Mouse (Mus musculus) T-helper 1 cell (primary cell): ENCODE measurements around the gene Pole3.

Experiments used
- in situ Hi-C: fragments of 300-600 bp; cut with MboI, MseI; formaldehyde crosslinking; loops from one replicate; pipeline ENCODE4 v1.15.1; 2025; ENCODE audit warnings: high pct_unique_total_duplicates

Pole3 gene

GRCm38 (mm10) chr4:62519122-62519848 is 5.6 kb downstream of the Pole3 start:
- in situ Hi-C loops = no loop called here

- in situ Hi-C loops = no loop called here
Measured at GRCm38 (mm10) chr4:62518416-62519121, 6.3 kb downstream of the Pole3 start.

- in situ Hi-C loops = no loop called here
Measured at GRCm38 (mm10) chr4:62517538-62518415, 7.1 kb downstream of the Pole3 start.

- in situ Hi-C loops = no loop called here
Measured at GRCm38 (mm10) chr4:62517046-62517445, 7.8 kb downstream of the Pole3 start.

GRCm38 (mm10) chr4:62516579-62516978 is 8.3 kb downstream of the Pole3 start:
- in situ Hi-C loops = no loop called here

GRCm38 (mm10) chr4:62516079-62516478 is 8.8 kb downstream of the Pole3 start:
- in situ Hi-C loops = no loop called here

GRCm38 (mm10) chr4:62515490-62515889 is 9.4 kb downstream of the Pole3 start:
- in situ Hi-C loops = no loop called here

- in situ Hi-C loops = no loop called here
Measured at GRCm38 (mm10) chr4:62514995-62515394, 9.9 kb downstream of the Pole3 start.

- in situ Hi-C loops = no loop called here
Measured at GRCm38 (mm10) chr4:62513998-62514506, 10.8 kb downstream of the Pole3 start.

GRCm38 (mm10) chr4:62509946-62510345 is 14.9 kb downstream of the Pole3 start:
- in situ Hi-C loops = no loop called here

- in situ Hi-C loops = no loop called here
Measured at GRCm38 (mm10) chr4:62508839-62509238, 16.0 kb downstream of the Pole3 start.

- in situ Hi-C loops = no loop called here
Measured at GRCm38 (mm10) chr4:62506798-62507197, 18.1 kb downstream of the Pole3 start.

- in situ Hi-C loops = no loop called here
Measured at GRCm38 (mm10) chr4:62505991-62506390, 18.9 kb downstream of the Pole3 start.

GRCm38 (mm10) chr4:62503374-62503970 is 21.4 kb downstream of the Pole3 start, which contains the start of gene Hdhd3:
Gene Hdhd3, minus strand, starts transcription at chr4:62503467.
- in situ Hi-C loops = no loop called here

- in situ Hi-C loops = no loop called here
Measured at GRCm38 (mm10) chr4:62502969-62503368, 21.9 kb downstream of the Pole3 start.

- in situ Hi-C loops = no loop called here
Measured at GRCm38 (mm10) chr4:62501964-62502732, 22.7 kb downstream of the Pole3 start.

- in situ Hi-C loops = no loop called here
Measured at GRCm38 (mm10) chr4:62501534-62501933, 23.3 kb downstream of the Pole3 start.

GRCm38 (mm10) chr4:62500799-62501198 is 24.1 kb downstream of the Pole3 start:
- in situ Hi-C loops = no loop called here

- in situ Hi-C loops = no loop called here
Measured at GRCm38 (mm10) chr4:62496815-62497214, 28.1 kb downstream of the Pole3 start.

- in situ Hi-C loops = no loop called here
Measured at GRCm38 (mm10) chr4:62495946-62496345, 28.9 kb downstream of the Pole3 start.

- in situ Hi-C loops = no loop called here
Measured at GRCm38 (mm10) chr4:62494230-62494629, 30.6 kb downstream of the Pole3 start.
